Mouse (Mus musculus) liver, embryonic 11.5 days (tissue): ENCODE results near the gene Scn10a. TPM values are rescaled to one million over a fixed set of nuclear protein-coding genes. Genes with fewer than 3 reads are reported as not detected.
A peak's percentile ranks its signal among the peaks of the same experiment; 100 is the strongest.

Experiments
- ATAC-seq: fragments of 200-750 bp; cut with Nextera tagmentation; replicated peaks from 2 replicates; pipeline ENCODE4 v1.8.0; 2017; ENCODE audit warnings: moderate number of reproducible peaks, mild to moderate bottlenecking, moderate TSS enrichment, moderate library complexity; ENCODE audit not compliant: low FRiP score
- DNase-seq: peaks from one replicate; pipeline ENCODE4 v3.0.0-alpha.2; 2017; ENCODE audit warnings: low spot score
- H3K27ac ChIP-seq: fragments of 300-500 bp; sonication (generic); 2 replicates; pipeline ENCODE4 v1.5.1; 2014; ENCODE audit warnings: mild to moderate bottlenecking, low read depth, low read length, control low read depth
- H3K27me3 ChIP-seq: fragments of 300-500 bp; sonication (generic); replicated peaks from 2 replicates; pipeline ENCODE4 v1.6.1; 2014; ENCODE audit warnings: low read length, mixed read lengths; ENCODE audit not compliant: control insufficient read depth, insufficient read depth
- H3K36me3 ChIP-seq: fragments of 300-500 bp; sonication (generic); 2 replicates; pipeline ENCODE4 v1.6.1; 2014; ENCODE audit warnings: mild to moderate bottlenecking, low read length, moderate library complexity, mixed read lengths; ENCODE audit not compliant: control insufficient read depth, insufficient read depth
- H3K4me1 ChIP-seq: fragments of 300-500 bp; sonication (generic); replicated peaks from 2 replicates; pipeline ENCODE4 v1.6.1; 2014; ENCODE audit warnings: low read length, mixed read lengths; ENCODE audit not compliant: control insufficient read depth, insufficient read depth
- H3K4me2 ChIP-seq: fragments of 300-500 bp; sonication (generic); 2 replicates; pipeline ENCODE4 v1.6.1; 2014; ENCODE audit warnings: mild to moderate bottlenecking, control low read depth, moderate library complexity
- H3K4me3 ChIP-seq: fragments of 300-500 bp; sonication (generic); 2 replicates; pipeline ENCODE4 v1.5.1; 2014; ENCODE audit warnings: low read depth, low read length, control low read depth
- H3K9ac ChIP-seq: fragments of 300-500 bp; sonication (generic); 2 replicates; pipeline ENCODE4 v1.6.1; 2014; ENCODE audit warnings: low read depth, low read length, control low read depth
- H3K9me3 ChIP-seq: fragments of 300-500 bp; sonication (generic); 2 replicates; pipeline ENCODE4 v1.6.1; 2016; ENCODE audit warnings: low read length, inconsistent platforms, mixed read lengths; ENCODE audit not compliant: control insufficient read depth
- WGBS: fragments of 180-500 bp; shearing (Covaris S2); extraction: QIAGEN DNeasy Blood & Tissue Kit; methylation state at CpG from one replicate; pipeline ENCODE4 v1.1.7; 2014; 5-methylcytosine and 5-hydroxymethylcytosine counted together
- polyA plus RNA-seq: library from polyadenylated mRNA; unstranded; fragments of >200 nt; fragmentation: Nextera tagmentation; extraction: Ambion mirVana; gene quantifications from 2 replicates; pipeline ENCODE4 v1.2.1, GENCODE M21; 2014

Gene Scn10a
- polyA plus RNA-seq, 1 experiment from 2014 or later: 0.15 TPM

DNA sequence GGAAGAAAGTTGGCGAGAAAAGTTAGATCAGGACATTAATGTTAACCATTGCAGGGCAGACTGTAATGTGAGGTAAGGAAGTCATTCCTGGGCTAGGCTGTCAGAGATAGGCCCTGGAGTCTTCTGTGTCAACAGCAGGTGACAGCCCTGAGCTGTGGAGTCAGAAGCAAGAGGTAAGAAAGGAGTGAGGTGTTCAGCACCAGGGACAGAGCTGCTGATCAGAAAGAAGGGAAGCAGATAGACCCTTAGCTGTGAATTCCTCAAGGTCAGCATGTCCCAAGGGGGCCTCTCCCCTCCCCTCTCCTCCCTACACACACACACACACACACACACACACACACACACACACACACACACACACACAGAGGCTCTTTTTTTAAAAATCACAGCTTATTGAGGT, 55.0 kb downstream of the Scn10a start:
- no peak overlapping the region for H3K4me2 ChIP-seq
- no peak overlapping the region for H3K9ac ChIP-seq
- H3K27me3 ChIP-seq: no peaks in the 10 kb centered on the region
- H3K9me3 ChIP-seq: no peaks in the 10 kb centered on the region
- H3K36me3 ChIP-seq: no peaks in the 10 kb centered on the region
- no peaks in the 10 kb centered on the region for H3K4me1 ChIP-seq
- no peak overlapping the region for H3K27ac ChIP-seq
- 44% methylated on average over 1 of the region's 1 CpGs for WGBS
- DNase-seq (no peak), ATAC-seq (no peak)
- H3K4me3 ChIP-seq: no peak overlapping the region

DNA sequence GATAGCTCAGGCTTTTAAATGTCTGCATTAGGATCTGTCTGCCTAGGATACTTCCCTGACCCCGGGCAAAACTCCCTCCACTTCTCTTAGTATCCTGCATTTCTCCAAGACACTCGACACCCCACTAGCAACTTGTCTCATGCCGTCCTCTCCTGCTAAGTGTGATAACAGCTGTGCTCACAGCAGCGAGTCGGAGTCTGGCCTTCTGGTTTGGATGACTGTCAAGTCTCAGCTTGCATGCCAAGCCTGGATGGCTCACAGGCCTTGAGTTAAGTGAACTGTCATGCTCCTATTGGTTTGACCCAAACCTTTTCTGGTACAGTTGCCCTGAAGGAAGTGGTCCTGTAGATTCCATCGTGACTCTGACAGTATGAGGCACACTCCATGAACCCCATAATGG, 63.0 kb downstream of the Scn10a start:
- WGBS: 42% methylated on average over 6 of the region's 6 CpGs
- no peak overlapping the region for H3K27ac ChIP-seq

DNA sequence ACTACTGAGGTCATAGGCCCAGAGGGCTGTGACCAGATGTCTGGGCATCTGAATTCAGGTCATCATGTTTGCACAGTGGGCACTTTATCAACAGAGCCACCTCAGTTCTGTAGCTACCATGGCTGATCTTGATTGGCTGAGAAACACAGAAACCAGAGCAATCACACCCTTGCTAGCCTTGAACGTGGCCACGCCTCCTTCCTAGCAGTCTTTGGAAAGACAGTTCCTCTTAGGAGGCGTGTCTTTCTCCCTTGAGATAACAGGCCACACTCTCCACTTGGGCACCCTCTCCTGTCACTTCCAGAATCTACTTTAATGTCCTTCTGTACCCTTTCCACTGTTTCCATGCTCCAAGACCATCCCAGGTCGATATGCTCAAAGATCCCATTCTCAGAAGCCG, 65.4 kb downstream of the Scn10a start:
- Histone ChIP-seq H3K27ac (no peak overlapping the region), H3K4me2 (no peak overlapping the region), H3K9me3 (no peaks in the 10 kb centered on the region), H3K4me3 (no peak overlapping the region), H3K36me3 (no peaks in the 10 kb centered on the region), H3K27me3 (no peaks in the 10 kb centered on the region), H3K9ac (no peak overlapping the region), H3K4me1 (no peaks in the 10 kb centered on the region)
- no peak for DNase-seq
- 38% methylated on average over 5 of the region's 5 CpGs for WGBS
- no peak for ATAC-seq

More for the DNA sequence above, 63.0 kb downstream of the Scn10a start:
- no peaks in the 10 kb centered on the region for H3K4me1 ChIP-seq
- no peak overlapping the region for H3K4me2 ChIP-seq
- no peak overlapping the region for H3K9ac ChIP-seq
- no peaks in the 10 kb centered on the region for H3K27me3 ChIP-seq
- H3K4me3 ChIP-seq: no peak overlapping the region
- no peak for DNase-seq
- H3K36me3 ChIP-seq: no peaks in the 10 kb centered on the region
- no peaks in the 10 kb centered on the region for H3K9me3 ChIP-seq
- no peak for ATAC-seq

DNA sequence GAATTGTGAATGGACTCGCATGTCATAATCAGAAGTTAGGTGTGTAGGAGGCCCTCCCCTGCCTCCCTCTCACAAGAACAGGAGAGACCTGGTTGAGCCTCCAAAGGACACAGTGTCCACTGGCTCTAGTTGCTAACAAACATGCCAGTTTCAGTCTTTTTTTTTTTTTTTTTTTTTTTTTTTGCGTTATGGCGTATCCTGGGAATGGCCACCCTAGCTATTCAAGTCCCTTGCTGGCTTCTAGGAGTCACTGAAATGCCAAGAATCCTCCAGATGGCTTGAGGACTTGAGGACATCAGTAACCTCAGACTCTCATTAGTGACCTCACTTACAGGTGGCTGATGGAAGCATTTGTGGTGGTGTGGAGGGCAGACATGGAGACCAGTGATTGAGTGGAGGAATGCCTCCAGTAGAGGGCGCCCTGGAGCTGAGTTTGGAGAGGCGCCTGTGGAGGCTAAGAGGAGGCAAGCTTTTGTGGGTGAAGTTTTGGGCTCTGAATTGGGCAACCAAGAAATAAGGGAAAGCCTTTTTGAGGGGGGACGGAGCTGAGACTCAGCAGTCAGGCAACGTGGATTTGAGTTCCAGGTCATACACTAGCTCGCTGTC, 72.1 kb downstream of the Scn10a start:
- WGBS: 63% methylated on average over 8 of the region's 8 CpGs

DNA sequence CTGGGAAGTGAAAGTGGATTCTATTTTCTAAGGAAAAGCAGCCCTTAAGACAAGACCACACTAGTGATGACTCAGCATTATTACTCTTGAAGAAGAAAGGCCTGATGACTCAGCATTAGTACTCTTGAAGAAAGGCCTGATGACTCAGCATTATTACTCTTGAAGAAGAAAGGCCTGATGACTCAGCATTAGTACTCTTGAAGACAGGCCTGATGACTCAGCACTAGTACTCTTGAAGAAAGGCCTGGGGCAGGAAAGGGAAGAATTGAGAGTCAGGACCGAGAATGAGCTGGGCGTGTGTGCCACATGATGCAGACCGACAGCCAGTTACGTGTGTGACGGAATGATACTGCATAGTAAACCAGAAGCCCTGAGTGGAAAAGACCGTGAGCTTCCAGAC, 77.1 kb downstream of the Scn10a start:
- Histone ChIP-seq H3K9ac (no peak overlapping the region), H3K36me3 (no peaks in the 10 kb centered on the region), H3K9me3 (no peaks in the 10 kb centered on the region), H3K27ac (no peak overlapping the region), H3K4me2 (no peak overlapping the region), H3K27me3 (0 out of 2 replicates have a peak, but pooled peaks cover 2% of the 10 kb centered on the region), H3K4me3 (no peak overlapping the region), H3K4me1 (no peaks in the 10 kb centered on the region)
- ATAC-seq (no peak), DNase-seq (no peak)
- WGBS: 78% methylated on average over 6 of the region's 6 CpGs

More for the DNA sequence above, 72.1 kb downstream of the Scn10a start:
- DNase-seq (peak; percentile 67), ATAC-seq (no peak)
- Histone ChIP-seq H3K27me3 (no peaks in the 10 kb centered on the region), H3K9me3 (no peaks in the 10 kb centered on the region), H3K4me2 (no peak overlapping the region), H3K9ac (no peak overlapping the region), H3K4me1 (no peaks in the 10 kb centered on the region), H3K4me3 (no peak overlapping the region), H3K36me3 (no peaks in the 10 kb centered on the region), H3K27ac (no peak overlapping the region)

DNA sequence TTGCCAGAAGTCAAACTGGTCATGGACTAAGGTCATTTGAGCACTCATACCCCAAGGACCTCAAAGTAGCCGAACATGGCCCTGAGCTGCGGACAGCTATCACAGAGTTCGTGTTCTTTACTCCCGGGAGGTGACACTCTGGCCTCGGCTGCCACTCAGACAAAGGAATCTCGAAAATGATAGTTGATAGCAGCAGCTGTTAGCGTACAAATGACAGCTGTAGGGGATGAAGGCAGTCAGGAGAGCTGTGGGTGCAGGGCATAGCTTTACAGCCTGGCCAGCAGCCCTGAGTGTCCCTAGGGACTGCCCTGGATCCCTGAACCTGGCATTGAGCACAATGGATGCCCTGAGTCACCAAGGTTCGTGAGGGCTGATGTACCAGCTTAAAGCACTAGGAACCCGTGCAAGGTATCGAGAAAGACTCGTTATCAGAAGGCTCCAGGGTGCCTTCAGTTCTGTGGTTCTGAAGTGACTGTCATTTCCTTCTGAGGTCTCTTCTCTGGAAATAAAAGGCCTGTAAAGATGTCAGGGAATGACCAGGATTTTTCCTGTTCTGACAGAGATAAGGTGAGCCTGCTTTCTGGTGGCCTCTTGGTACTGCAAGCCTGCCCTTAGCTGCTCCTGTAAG, 84.8 kb downstream of the Scn10a start:
- 43% methylated on average over 11 of the region's 11 CpGs for WGBS
- no peaks in the 10 kb centered on the region for H3K9me3 ChIP-seq
- no peaks in the 10 kb centered on the region for H3K36me3 ChIP-seq
- peaks cover 4% of the 10 kb centered on the region; the same call in 1 of the 2 replicates for H3K4me1 ChIP-seq
- H3K4me2 ChIP-seq: no peak overlapping the region
- ATAC-seq (no peak), DNase-seq (no peak)
- H3K27me3 ChIP-seq: peaks cover 9% of the 10 kb centered on the region; the same call in 1 of the 2 replicates
- H3K4me3 ChIP-seq: no peak overlapping the region
- no peak overlapping the region for H3K9ac ChIP-seq
- no peak overlapping the region for H3K27ac ChIP-seq

DNA sequence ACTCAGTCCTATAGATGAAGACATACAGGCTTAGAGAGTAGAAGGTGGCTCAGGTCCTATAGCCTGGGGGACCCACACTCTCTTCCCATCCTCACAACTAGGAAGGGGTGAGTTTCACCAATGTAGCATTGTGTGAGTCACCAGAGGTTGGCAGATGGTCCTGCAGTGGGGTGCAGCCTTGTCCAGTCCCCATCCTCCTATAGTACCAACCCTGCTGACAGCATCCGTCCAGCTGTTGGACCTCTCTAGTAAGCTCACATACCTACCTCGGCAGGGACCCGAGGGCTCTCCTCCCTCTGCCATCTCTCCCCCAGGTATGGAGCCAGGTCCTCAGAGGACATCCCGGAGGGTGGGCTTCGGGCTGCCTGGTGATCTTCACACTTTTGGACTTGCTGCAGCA, 85.6 kb downstream of the Scn10a start:
- Histone ChIP-seq H3K36me3 (no peaks in the 10 kb centered on the region), H3K27me3 (peaks cover 9% of the 10 kb centered on the region; the same call in 1 of the 2 replicates), H3K27ac (no peak overlapping the region), H3K4me2 (no peak overlapping the region), H3K9me3 (no peaks in the 10 kb centered on the region), H3K4me3 (no peak overlapping the region), H3K4me1 (peaks cover 4% of the 10 kb centered on the region; the same call in 1 of the 2 replicates), H3K9ac (no peak overlapping the region)
- 76% methylated on average over 5 of the region's 5 CpGs for WGBS
- DNase-seq: no peak
- no peak for ATAC-seq

DNA sequence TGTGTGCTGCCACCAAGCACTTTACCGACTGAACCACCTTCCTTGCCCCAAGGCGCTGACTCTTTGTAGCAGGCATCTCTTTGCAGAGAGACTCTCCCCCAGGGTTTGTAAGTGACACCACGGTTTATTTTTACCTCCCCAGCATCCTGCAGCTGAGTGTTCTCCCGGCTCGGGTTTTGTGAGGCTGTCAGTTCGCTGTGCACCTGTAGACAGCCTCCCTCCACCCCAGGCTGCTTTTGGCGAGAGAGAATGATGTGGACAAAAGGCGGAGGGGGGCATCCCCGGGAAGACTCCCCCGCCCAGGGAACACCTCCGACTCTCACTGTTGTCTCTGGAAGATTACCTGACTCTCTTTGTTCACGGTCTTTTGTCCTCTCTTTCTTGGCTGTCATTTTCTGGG, 86.3 kb downstream of the Scn10a start:
- H3K9me3 ChIP-seq: no peaks in the 10 kb centered on the region
- no peak overlapping the region for H3K4me3 ChIP-seq
- peaks cover 9% of the 10 kb centered on the region; the same call in 1 of the 2 replicates for H3K27me3 ChIP-seq
- H3K27ac ChIP-seq: no peak overlapping the region
- H3K4me1 ChIP-seq: peaks cover 4% of the 10 kb centered on the region; the same call in 1 of the 2 replicates
- no peaks in the 10 kb centered on the region for H3K36me3 ChIP-seq
- DNase-seq: no peak
- WGBS: 56% methylated on average over 12 of the region's 12 CpGs
- H3K9ac ChIP-seq: no peak overlapping the region
- no peak for ATAC-seq
- no peak overlapping the region for H3K4me2 ChIP-seq
